Mouse (Mus musculus) monocyte, adult 2 months (primary cell): ENCODE measurements around the gene Nfkbid.

Source experiments
- DNase-seq, 2 experiments: peaks; one replicate each; pipeline ENCODE4 v3.0.0; 2022; ENCODE audit warnings: low spot score in 2 of 2, low read depth in 1 of 2

The Nfkbid gene

GRCm38 (mm10) chr7:30421175-30421889 is at the start of gene Nfkbid:
Nfkbid (plus strand) TSS chr7:30421732.
- peak; percentile 56 to 83 for DNase-seq

GRCm38 (mm10) chr7:30373501-30373962 is 48.0 kb upstream of the Nfkbid start:
- DNase-seq, result peak; percentile 66 to 81

- no peak for DNase-seq
These were observed 41.5 kb upstream of the Nfkbid start for GRCm38 (mm10) chr7:30380061-30380460.

GRCm38 (mm10) chr7:30384106-30384505 is 37.4 kb upstream of the Nfkbid start:
- no peak for DNase-seq

- DNase-seq, result no peak
These were observed 28.6 kb upstream of the Nfkbid start for GRCm38 (mm10) chr7:30392746-30393520.

GRCm38 (mm10) chr7:30393631-30394030 is 27.9 kb upstream of the Nfkbid start:
- DNase-seq, result no peak

- DNase-seq, result peak; percentile 54 to 59
These were observed 27.2 kb upstream of the Nfkbid start for GRCm38 (mm10) chr7:30394379-30394778.

GRCm38 (mm10) chr7:30394871-30395270 is 26.7 kb upstream of the Nfkbid start:
- no peak for DNase-seq

- no peak for DNase-seq
These were observed 21.9 kb upstream of the Nfkbid start for GRCm38 (mm10) chr7:30399671-30400070.

- DNase-seq, result no peak
These were observed 19.2 kb upstream of the Nfkbid start for GRCm38 (mm10) chr7:30402343-30402742.

GRCm38 (mm10) chr7:30408639-30409038 is 12.9 kb upstream of the Nfkbid start:
- no peak for DNase-seq

GRCm38 (mm10) chr7:30409789-30410188 is 11.7 kb upstream of the Nfkbid start:
- no peak for DNase-seq

- DNase-seq, result no peak
These were observed 10.5 kb upstream of the Nfkbid start for GRCm38 (mm10) chr7:30411023-30411422.

- peak in 1 of 2 experiments; percentile 73 for DNase-seq
These were observed 8.8 kb upstream of the Nfkbid start for GRCm38 (mm10) chr7:30412735-30413147.

GRCm38 (mm10) chr7:30413596-30413995 is 7.9 kb upstream of the Nfkbid start, which contains the start of gene Tyrobp:
Tyrobp (plus strand) TSS chr7:30413760.
- DNase-seq, result peak in 1 of 2 experiments; percentile 84

GRCm38 (mm10) chr7:30417856-30418255 is 3.7 kb upstream of the Nfkbid start:
- DNase-seq, result no peak

- DNase-seq, result peak; percentile 66 to 84
These were observed 1.7 kb upstream of the Nfkbid start, which contains the start of gene Hcst for GRCm38 (mm10) chr7:30419561-30420499. Hcst (minus strand) TSS chr7:30419854.

- no peak for DNase-seq
These were observed 859 bp upstream of the Nfkbid start for GRCm38 (mm10) chr7:30420673-30421072.

GRCm38 (mm10) chr7:30421890-30422435 is 431 bp downstream of the Nfkbid start:
- peak; percentile 60 to 94 for DNase-seq

- no peak for DNase-seq
These were observed 1.0 kb downstream of the Nfkbid start for GRCm38 (mm10) chr7:30422560-30422959.
